Mouse (Mus musculus) activated CD4-positive, CD25-positive, alpha-beta regulatory T cell, adult 4 months (primary cell): Measurements from ENCODE around the gene Camsap2. TPM values are rescaled to one million over a fixed set of nuclear protein-coding genes. Genes with fewer than 3 reads are reported as not detected.

Experiments used
- ATAC-seq: one replicate; pipeline ENCODE4 v1.8.0; 2017
- polyA plus RNA-seq, 2 experiments: library from polyadenylated mRNA; unstranded; fragments of 100-300 nt; shearing (Covaris generic); gene quantifications; one replicate each; pipeline ENCODE4 v1.2.1; 2017

Gene Camsap2
- polyA plus RNA-seq, 2 experiments from 2014 or later: 3.7 to 4.7 TPM

DNA sequence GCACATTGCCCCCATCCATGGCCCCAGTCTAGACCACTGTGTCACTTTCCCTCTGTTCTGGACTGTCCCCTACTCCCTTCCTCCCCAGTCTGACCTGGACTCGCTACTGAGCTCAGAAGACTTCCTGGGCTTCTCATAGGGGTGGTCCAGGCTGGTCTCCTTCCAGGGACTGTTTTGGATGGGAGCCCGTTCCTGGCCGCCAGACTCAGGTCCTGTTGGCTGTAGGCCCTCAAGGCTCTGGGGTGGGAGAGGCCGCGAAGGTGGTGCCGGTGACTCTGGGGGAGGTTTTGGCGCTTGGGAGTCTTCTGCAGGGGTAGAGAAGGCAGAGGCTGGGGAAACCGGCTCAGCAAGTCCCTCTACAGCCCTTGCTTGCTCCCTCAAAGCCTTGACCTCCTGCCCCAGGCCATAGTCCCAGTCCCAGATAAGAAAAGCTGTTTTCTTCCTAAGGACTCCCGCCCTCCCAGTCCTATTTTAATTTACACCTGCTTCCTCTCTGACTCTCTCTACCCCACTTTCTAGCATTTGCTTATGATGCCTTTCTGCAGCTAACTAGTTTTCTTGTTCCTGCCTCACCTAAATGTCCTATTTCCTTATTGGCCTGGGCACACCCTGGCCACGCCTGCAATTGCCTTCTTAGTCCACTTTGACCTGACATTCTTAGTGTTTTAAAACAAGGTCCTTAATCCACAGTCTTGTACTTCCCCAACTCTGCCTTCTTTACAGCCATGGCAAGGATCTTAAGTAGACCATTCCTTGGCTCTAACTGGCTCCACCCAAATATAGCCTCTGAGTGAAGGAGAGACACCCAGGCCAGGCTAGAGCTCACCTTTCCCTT is 125.7 kb downstream of the Camsap2 start:
- no peak for ATAC-seq

Other genes starting within 250 kb of the Camsap2 start
- 10 to 100 TPM; 26.6 to 31.2 TPM for gene Kif21b, start 214.7 kb downstream of the Camsap2 start, polyA plus RNA-seq
- not detected for gene Mroh3, start 133.3 kb downstream of the Camsap2 start, polyA plus RNA-seq
- not detected for gene Inava, start 111.8 kb downstream of the Camsap2 start, polyA plus RNA-seq
- not detected for gene Gpr25, start 85.2 kb downstream of the Camsap2 start, polyA plus RNA-seq
- gene Ddx59, start 69.2 kb upstream of the Camsap2 start, polyA plus RNA-seq: 1 to 10 TPM; 5.6 to 6.4 TPM
- gene Kif14, start 120.2 kb upstream of the Camsap2 start, polyA plus RNA-seq: 1 to 10 TPM; 1.6 to 3.8 TPM